Mouse (Mus musculus): ENCODE measurements at regions not wholly inside any gene's neighbourhood (a gene's known extent, or its start where the extent isn't known, plus 50 kb on each side); places are given as distances from the start of the nearest gene placed in this dataset.

- DNase-seq (ENCODE audit: low spot score in 2 of 2) = no peak
These were observed 366.8 kb upstream of the Mki67 start for GRCm38 (mm10) chr7:136083005-136083404.

DNA sequence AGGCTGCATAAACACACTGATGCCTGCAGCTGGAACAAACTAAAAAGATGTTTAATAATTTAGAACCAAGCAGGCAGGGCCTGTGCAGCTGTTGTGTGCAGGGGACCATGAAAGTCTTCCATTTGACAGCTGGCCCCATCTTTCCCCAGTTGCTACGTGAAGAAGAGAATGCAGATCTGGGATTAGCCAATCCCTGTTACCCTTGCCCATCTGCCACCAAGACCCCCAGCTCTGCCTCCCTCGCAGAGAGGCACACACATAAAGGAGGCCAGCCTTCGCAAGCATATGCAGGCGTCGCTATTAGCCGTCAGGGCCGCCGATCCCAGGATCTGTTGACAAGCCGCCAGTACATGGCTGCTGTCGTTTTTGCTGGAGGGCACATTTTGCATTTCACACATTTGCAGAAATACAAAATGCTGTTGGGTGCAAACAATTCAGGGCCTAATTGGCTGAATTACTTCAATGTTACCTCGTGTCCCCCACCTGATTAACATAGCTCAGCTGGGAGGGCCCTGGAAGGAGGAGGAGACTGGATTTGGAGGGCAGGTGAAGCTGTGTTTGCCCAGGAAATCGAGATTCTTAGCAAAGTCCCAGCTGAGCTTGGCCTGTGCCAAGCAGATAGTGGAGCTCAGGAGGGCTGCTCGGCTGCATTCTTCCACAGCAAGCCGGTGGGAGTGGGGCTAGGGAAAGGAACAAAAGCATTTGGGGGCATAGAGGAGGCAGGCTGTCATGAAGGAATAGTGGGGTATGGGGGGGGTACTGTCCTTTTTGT lies 367.6 kb upstream of the Mki67 start:
- DNase-seq (ENCODE audit: low spot score in 2 of 2) = no peak

GRCm38 (mm10) chr7:136088785-136089184 lies 372.6 kb upstream of the Mki67 start:
- no peak for DNase-seq (ENCODE audit: low spot score in 2 of 2)

GRCm38 (mm10) chr7:136094681-136095360 lies 378.7 kb upstream of the Mki67 start:
- no peak for DNase-seq (ENCODE audit: low spot score in 2 of 2)

- DNase-seq (ENCODE audit: low spot score in 2 of 2) = no peak
These were observed 387.9 kb upstream of the Mki67 start for GRCm38 (mm10) chr7:136104021-136104420.

DNA sequence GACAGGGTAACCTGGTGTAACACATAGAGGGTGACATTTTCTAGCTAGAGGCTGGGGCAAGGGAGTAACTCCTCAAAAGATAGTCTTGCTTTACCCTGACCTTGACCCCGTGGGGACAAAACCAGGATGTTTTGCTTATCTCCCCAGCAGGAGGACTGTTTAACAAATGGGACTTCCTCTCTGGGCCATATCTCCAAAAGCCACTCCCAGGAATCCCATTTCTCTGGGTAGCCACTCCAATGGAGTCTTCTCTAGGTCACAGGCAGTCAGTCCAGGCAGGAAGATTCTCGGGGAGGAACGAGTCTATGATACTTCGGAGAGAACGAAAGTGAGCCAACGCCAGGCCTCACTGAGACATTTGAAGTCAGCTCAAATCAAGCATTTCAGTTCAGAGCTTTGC lies 396.0 kb upstream of the Mki67 start:
- DNase-seq (ENCODE audit: low spot score in 2 of 2) = no peak

DNA sequence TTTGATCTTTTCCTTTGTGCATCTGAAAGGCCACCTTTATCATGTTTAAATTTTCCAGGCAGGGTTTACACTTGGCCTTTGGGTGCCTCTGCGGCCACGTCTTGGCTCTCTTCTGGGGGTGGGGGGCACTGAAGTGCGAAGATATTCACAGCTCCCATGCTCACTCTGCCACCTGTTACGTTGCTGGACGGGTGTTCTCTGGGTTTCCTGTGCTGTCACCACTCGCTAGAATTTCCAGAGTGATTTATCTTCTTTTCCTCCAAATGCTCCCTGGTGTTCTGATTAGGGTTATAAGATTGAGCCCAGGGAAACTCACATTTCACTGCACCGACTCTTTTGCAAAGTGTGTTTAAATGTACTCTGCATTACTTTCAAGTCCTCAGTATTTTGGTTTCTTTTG lies 404.8 kb upstream of the Mki67 start:
- no peak for DNase-seq (ENCODE audit: low spot score in 2 of 2)

DNA sequence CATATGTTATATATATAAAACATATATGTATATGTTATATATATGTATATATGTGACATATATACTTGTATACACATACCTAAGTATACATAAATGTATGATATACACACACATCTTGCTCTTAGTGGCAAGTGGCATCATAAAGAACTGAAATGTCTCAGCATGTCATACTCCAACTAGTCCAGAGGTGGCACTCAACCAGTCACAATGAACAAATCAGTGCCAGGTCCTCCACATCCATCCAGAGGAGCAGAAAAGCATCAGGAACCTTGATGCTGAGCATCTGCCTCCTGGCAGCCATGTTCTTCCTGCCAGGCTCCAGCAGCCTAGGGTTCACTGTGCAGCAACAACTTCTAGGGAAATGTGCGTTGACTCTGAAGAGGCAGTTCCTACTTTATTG lies 405.2 kb upstream of the Mki67 start:
- no peak for DNase-seq (ENCODE audit: low spot score in 2 of 2)

GRCm38 (mm10) chr7:136124786-136125185 lies 408.6 kb upstream of the Mki67 start:
- DNase-seq (ENCODE audit: low spot score in 2 of 2) = no peak

DNA sequence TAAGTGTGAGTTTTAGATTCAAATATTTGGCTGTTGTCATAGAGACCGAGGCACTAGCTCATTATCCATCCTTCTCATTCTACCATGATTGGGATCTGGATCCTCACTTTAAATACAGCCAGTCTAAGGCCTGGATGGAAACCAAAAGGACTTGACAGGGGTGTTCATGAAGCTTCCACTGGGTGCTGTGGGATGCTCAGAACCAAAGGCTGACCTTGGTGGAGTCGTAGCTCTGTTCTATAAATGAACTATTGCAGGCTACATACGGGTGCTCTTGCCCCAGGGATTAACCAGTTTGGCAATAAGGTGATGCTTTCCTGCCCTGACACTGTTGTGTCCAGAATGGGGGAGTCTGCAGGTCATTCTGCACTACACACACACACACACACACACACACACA lies 410.2 kb upstream of the Mki67 start:
- DNase-seq (ENCODE audit: low spot score in 2 of 2) = no peak

- no peak for DNase-seq (ENCODE audit: low spot score in 2 of 2)
These were observed 411.4 kb upstream of the Mki67 start for GRCm38 (mm10) chr7:136127576-136127975.

GRCm38 (mm10) chr7:136129721-136130123 lies 413.6 kb upstream of the Mki67 start:
- no peak for DNase-seq (ENCODE audit: low spot score in 2 of 2)

- no peak for DNase-seq (ENCODE audit: low spot score in 2 of 2)
These were observed 414.6 kb upstream of the Mki67 start for GRCm38 (mm10) chr7:136130666-136131239.

GRCm38 (mm10) chr7:136132976-136133375 lies 416.8 kb upstream of the Mki67 start:
- DNase-seq (ENCODE audit: low spot score in 2 of 2) = no peak

DNA sequence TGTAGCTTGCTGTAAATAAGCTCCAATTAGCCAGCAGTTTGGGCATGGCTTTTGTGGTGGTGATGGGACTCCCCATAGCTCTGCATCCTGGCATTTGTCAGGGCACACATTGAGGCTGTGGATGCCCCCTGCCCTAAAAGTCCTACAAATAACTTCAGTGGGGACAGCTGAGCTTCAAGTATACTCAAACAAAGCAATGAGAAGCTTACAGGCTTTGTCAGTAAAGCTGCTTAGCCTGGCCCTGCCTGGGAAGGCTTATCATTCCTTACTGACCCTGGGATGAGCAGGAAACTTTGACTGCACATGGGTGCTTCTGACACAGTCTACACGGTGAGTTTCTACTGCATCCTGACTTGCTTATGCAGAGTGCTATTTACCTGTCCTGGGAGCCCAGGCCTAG lies 420.5 kb upstream of the Mki67 start:
- no peak for DNase-seq (ENCODE audit: low spot score in 2 of 2)

- no peak for DNase-seq (ENCODE audit: low spot score in 2 of 2)
These were observed 421.2 kb upstream of the Mki67 start for GRCm38 (mm10) chr7:136137341-136137740.

- no peak for DNase-seq (ENCODE audit: low spot score in 2 of 2)
These were observed 421.9 kb upstream of the Mki67 start for GRCm38 (mm10) chr7:136137831-136138602.

DNA sequence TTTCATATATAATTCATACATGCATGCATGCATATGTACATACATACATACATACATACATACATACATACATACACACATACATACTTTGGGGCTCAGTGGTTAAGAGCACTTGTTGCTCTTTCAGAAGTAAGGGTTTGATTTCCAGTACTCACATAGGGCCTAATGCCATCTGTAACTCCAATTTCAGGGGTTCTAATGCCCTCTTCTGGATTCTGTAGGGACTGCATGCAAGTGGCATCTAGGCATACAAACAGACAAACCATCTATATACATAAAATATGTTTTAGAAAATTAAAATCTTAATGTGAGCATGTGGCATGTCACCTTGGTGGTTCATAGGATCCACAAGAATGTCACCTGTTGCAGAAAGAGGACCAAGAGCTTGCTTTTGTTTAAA lies 426.7 kb upstream of the Mki67 start:
- no peak for DNase-seq (ENCODE audit: low spot score in 2 of 2)

GRCm38 (mm10) chr7:136150196-136150595 lies 434.0 kb upstream of the Mki67 start:
- DNase-seq (ENCODE audit: low spot score in 2 of 2) = no peak

GRCm38 (mm10) chr7:136151301-136151930 lies 435.3 kb upstream of the Mki67 start:
- no peak for DNase-seq (ENCODE audit: low spot score in 2 of 2)

- no peak for DNase-seq (ENCODE audit: low spot score in 2 of 2)
These were observed 436.3 kb upstream of the Mki67 start for GRCm38 (mm10) chr7:136152470-136152869.

GRCm38 (mm10) chr7:136153621-136154020 lies 437.5 kb upstream of the Mki67 start:
- DNase-seq (ENCODE audit: low spot score in 2 of 2) = no peak

Measured in spleen, postnatal 14 days (tissue).